Mouse (Mus musculus): ENCODE results near the gene Gm525. TPM values are rescaled to one million over a fixed set of nuclear protein-coding genes. Genes with fewer than 3 reads are reported as not detected.
"Not testable (repeated sequence)": the region's sequence is repeated elsewhere in the genome, so short reads cannot be mapped to it uniquely, and the experiment has no call there.

Gene Gm525
- total RNA-seq, 1 experiment from 2014 or later = not detected

- no peak for DNase-seq
Observed at GRCm38 (mm10) chr11:89064312-89064711, 9.3 kb upstream of the Gm525 start.

GRCm38 (mm10) chr11:89065297-89065696 is 8.3 kb upstream of the Gm525 start:
- no peak for DNase-seq

GRCm38 (mm10) chr11:89066126-89066525 is 7.5 kb upstream of the Gm525 start:
- no peak for DNase-seq

GRCm38 (mm10) chr11:89066750-89067149 is 6.9 kb upstream of the Gm525 start, which contains the start of gene Dgke:
Gene Dgke (minus strand): TSS chr11:89066850.
- DNase-seq = no peak

- peak; percentile 3 for DNase-seq
Observed at GRCm38 (mm10) chr11:89067301-89067822, 6.3 kb upstream of the Gm525 start.

- DNase-seq = no peak
Observed at GRCm38 (mm10) chr11:89067871-89068490, 5.7 kb upstream of the Gm525 start.

GRCm38 (mm10) chr11:89068649-89069048 is 5.0 kb upstream of the Gm525 start:
- peak; percentile 62 for DNase-seq

GRCm38 (mm10) chr11:89069303-89069702 is 4.3 kb upstream of the Gm525 start:
- peak; percentile 41 for DNase-seq

- DNase-seq = no peak
Observed at GRCm38 (mm10) chr11:89071522-89071921, 2.1 kb upstream of the Gm525 start.

- no peak for DNase-seq
Observed at GRCm38 (mm10) chr11:89074783-89075413, 1.3 kb downstream of the Gm525 start.

- no peak for DNase-seq
Observed at GRCm38 (mm10) chr11:89076370-89076821, 2.8 kb downstream of the Gm525 start.

GRCm38 (mm10) chr11:89077601-89078000 is 4.0 kb downstream of the Gm525 start:
- DNase-seq = no peak

- no peak for DNase-seq
Observed at GRCm38 (mm10) chr11:89078305-89078704, 4.7 kb downstream of the Gm525 start.

GRCm38 (mm10) chr11:89078996-89079680 is 5.5 kb downstream of the Gm525 start:
- DNase-seq = no peak

GRCm38 (mm10) chr11:89081906-89082305 is 8.3 kb downstream of the Gm525 start:
- not testable (repeated sequence) for DNase-seq

- DNase-seq = not testable (repeated sequence)
Observed at GRCm38 (mm10) chr11:89082691-89083090, 9.1 kb downstream of the Gm525 start.

- DNase-seq = peak; percentile 36
Observed at GRCm38 (mm10) chr11:89084601-89085000, 11.0 kb downstream of the Gm525 start.

- DNase-seq = no peak
Observed at GRCm38 (mm10) chr11:89086208-89086809, 12.7 kb downstream of the Gm525 start.

- DNase-seq = no peak
Observed at GRCm38 (mm10) chr11:89088754-89089153, 15.1 kb downstream of the Gm525 start.

- not testable (repeated sequence) for DNase-seq
Observed at GRCm38 (mm10) chr11:89090359-89090758, 16.7 kb downstream of the Gm525 start.

GRCm38 (mm10) chr11:89092714-89093113 is 19.1 kb downstream of the Gm525 start:
- peak; percentile 29 for DNase-seq

- DNase-seq = no peak
Observed at GRCm38 (mm10) chr11:89095306-89095705, 21.7 kb downstream of the Gm525 start.

GRCm38 (mm10) chr11:89097292-89097691 is 23.7 kb downstream of the Gm525 start:
- not testable (repeated sequence) for DNase-seq
